Mouse (Mus musculus) hindbrain, embryonic 14.5 days (tissue): Measurements from ENCODE around the gene Gclm. TPM values are rescaled to one million over a fixed set of nuclear protein-coding genes. Genes with fewer than 3 reads are reported as not detected.

Source experiments
- ATAC-seq: fragments of 200-750 bp; cut with Nextera tagmentation; 2 replicates; pipeline ENCODE4 v1.8.0; 2017; ENCODE audit warnings: moderate number of reproducible peaks, mild to moderate bottlenecking, moderate TSS enrichment, moderate library complexity; ENCODE audit not compliant: low FRiP score
- DNase-seq: peaks from one replicate; pipeline ENCODE4 v3.0.0-alpha.2; 2015; ENCODE audit warnings: low spot score
- H3K27ac ChIP-seq: fragments of 300-500 bp; sonication (generic); 2 replicates; pipeline ENCODE4 v1.5.1; 2014; ENCODE audit warnings: mild to moderate bottlenecking, moderate library complexity
- H3K27me3 ChIP-seq: fragments of 300-500 bp; sonication (generic); 2 replicates; pipeline ENCODE4 v1.6.1; 2014; ENCODE audit warnings: mild to moderate bottlenecking, low read length, mixed read lengths; ENCODE audit not compliant: control insufficient read depth, insufficient read depth
- H3K36me3 ChIP-seq: fragments of 300-500 bp; sonication (generic); replicated peaks from 2 replicates; pipeline ENCODE4 v1.6.1; 2014; ENCODE audit not compliant: control insufficient read depth, insufficient read depth
- H3K4me1 ChIP-seq: fragments of 300-500 bp; sonication (generic); replicated peaks from 2 replicates; pipeline ENCODE4 v1.6.1; 2014; ENCODE audit warnings: antibody characterized with exemption, low read length, mixed read lengths; ENCODE audit not compliant: control insufficient read depth, insufficient read depth
- H3K4me2 ChIP-seq: fragments of 300-500 bp; sonication (generic); replicated peaks from 2 replicates; pipeline ENCODE4 v1.6.1; 2014; ENCODE audit warnings: mild to moderate bottlenecking, moderate library complexity
- H3K4me3 ChIP-seq: fragments of 300-500 bp; sonication (generic); replicated peaks from 2 replicates; pipeline ENCODE4 v1.5.1; 2014; ENCODE audit warnings: mild to moderate bottlenecking, low read length
- H3K9ac ChIP-seq: fragments of 300-500 bp; sonication (generic); 2 replicates; pipeline ENCODE4 v1.6.1; 2014
- H3K9me3 ChIP-seq: fragments of 300-500 bp; sonication (generic); 2 replicates; pipeline ENCODE4 v1.6.1; 2016; ENCODE audit warnings: low read length; ENCODE audit not compliant: control insufficient read depth
- WGBS: fragments of 180-500 bp; shearing (Covaris S2); extraction: QIAGEN DNeasy Blood & Tissue Kit; methylation state at CpG from one replicate; pipeline ENCODE4 v1.1.7; 2014; 5-methylcytosine and 5-hydroxymethylcytosine counted together
- polyA plus RNA-seq: library from polyadenylated mRNA; unstranded; fragments of >200 nt; fragmentation: Nextera tagmentation; extraction: Ambion mirVana; gene quantifications from 2 replicates; pipeline ENCODE4 v1.2.1, GENCODE M21; 2014

The Gclm gene
- 56.6 and 61.4 TPM in 2 replicates for polyA plus RNA-seq

- WGBS = under 1% methylated on average over 87 of the region's 90 CpGs
- Histone ChIP-seq H3K4me2 (peak within 1 kb of the TSS; percentile 68), H3K9ac (peak within 1 kb of the TSS; percentile 90), H3K36me3 (no peaks in the 10 kb centered on the region), H3K4me3 (peak within 1 kb of the TSS; percentile 98), H3K4me1 (peaks cover 16% of the 10 kb centered on the region), H3K9me3 (no peaks in the 10 kb centered on the region), H3K27ac (peak within 1 kb of the TSS; percentile 95), H3K27me3 (no peaks in the 10 kb centered on the region)
- DNase-seq (peak; percentile 96), ATAC-seq (peak; percentile 99)
These were observed at the start of gene Gclm for GRCm38 (mm10) chr3:122245215-122245877. TSS of gene Gclm (plus strand) at chr3:122245557.

GRCm38 (mm10) chr3:122196621-122197298 lies 48.6 kb upstream of the Gclm start:
- DNase-seq (no peak), ATAC-seq (no peak)
- 66% methylated on average over 4 of the region's 4 CpGs for WGBS

GRCm38 (mm10) chr3:122198532-122198931 lies 46.8 kb upstream of the Gclm start:
- DNase-seq (no peak), ATAC-seq (no peak)
- H3K4me2 ChIP-seq = no peak overlapping the region
- WGBS = 89% methylated on average over 2 of the region's 2 CpGs
- no peak overlapping the region for H3K4me3 ChIP-seq
- H3K4me1 ChIP-seq = no peaks in the 10 kb centered on the region
- H3K36me3 ChIP-seq = no peaks in the 10 kb centered on the region
- no peaks in the 10 kb centered on the region for H3K27me3 ChIP-seq
- H3K27ac ChIP-seq = no peak overlapping the region
- no peak overlapping the region for H3K9ac ChIP-seq
- H3K9me3 ChIP-seq = no peaks in the 10 kb centered on the region

More at GRCm38 (mm10) chr3:122196621-122197298, 48.6 kb upstream of the Gclm start:
- H3K27ac ChIP-seq = no peak overlapping the region
- H3K9me3 ChIP-seq = no peaks in the 10 kb centered on the region
- H3K4me1 ChIP-seq = no peaks in the 10 kb centered on the region
- no peak overlapping the region for H3K4me3 ChIP-seq
- no peak overlapping the region for H3K9ac ChIP-seq
- no peak overlapping the region for H3K4me2 ChIP-seq
- no peaks in the 10 kb centered on the region for H3K27me3 ChIP-seq
- no peaks in the 10 kb centered on the region for H3K36me3 ChIP-seq

- Histone ChIP-seq H3K27ac (no peak overlapping the region), H3K4me1 (no peaks in the 10 kb centered on the region), H3K27me3 (no peaks in the 10 kb centered on the region), H3K9ac (no peak overlapping the region), H3K4me3 (no peak overlapping the region), H3K9me3 (no peaks in the 10 kb centered on the region), H3K36me3 (no peaks in the 10 kb centered on the region), H3K4me2 (no peak overlapping the region)
- 68% methylated on average over 8 of the region's 8 CpGs for WGBS
- ATAC-seq (no peak), DNase-seq (peak; percentile 53)
These were observed 46.4 kb upstream of the Gclm start for GRCm38 (mm10) chr3:122198966-122199381.

GRCm38 (mm10) chr3:122199600-122199999 lies 45.8 kb upstream of the Gclm start:
- H3K27me3 ChIP-seq = no peaks in the 10 kb centered on the region
- no peak overlapping the region for H3K4me2 ChIP-seq
- DNase-seq (no peak), ATAC-seq (no peak)
- no peaks in the 10 kb centered on the region for H3K9me3 ChIP-seq
- no peak overlapping the region for H3K4me3 ChIP-seq
- H3K36me3 ChIP-seq = no peaks in the 10 kb centered on the region
- no peaks in the 10 kb centered on the region for H3K4me1 ChIP-seq
- H3K9ac ChIP-seq = no peak overlapping the region
- no peak overlapping the region for H3K27ac ChIP-seq
- WGBS = 75% methylated on average over 4 of the region's 4 CpGs

- no peaks in the 10 kb centered on the region for H3K9me3 ChIP-seq
- H3K4me1 ChIP-seq = no peaks in the 10 kb centered on the region
- DNase-seq = no peak
- no peaks in the 10 kb centered on the region for H3K27me3 ChIP-seq
- no peak overlapping the region for H3K27ac ChIP-seq
- H3K36me3 ChIP-seq = no peaks in the 10 kb centered on the region
- WGBS = 85% methylated on average over 5 of the region's 5 CpGs
- no peak for ATAC-seq
- no peak overlapping the region for H3K4me3 ChIP-seq
- no peak overlapping the region for H3K4me2 ChIP-seq
- H3K9ac ChIP-seq = no peak overlapping the region
These were observed 45.3 kb upstream of the Gclm start for GRCm38 (mm10) chr3:122200017-122200416.

- no peak overlapping the region for H3K9ac ChIP-seq
- H3K4me3 ChIP-seq = no peak overlapping the region
- no peak for ATAC-seq
- H3K4me2 ChIP-seq = no peak overlapping the region
- no peak overlapping the region for H3K27ac ChIP-seq
- WGBS = 63% methylated on average over 5 of the region's 5 CpGs
- H3K9me3 ChIP-seq = no peaks in the 10 kb centered on the region
- H3K4me1 ChIP-seq = no peaks in the 10 kb centered on the region
- DNase-seq = no peak
- no peaks in the 10 kb centered on the region for H3K27me3 ChIP-seq
- H3K36me3 ChIP-seq = no peaks in the 10 kb centered on the region
These were observed 44.9 kb upstream of the Gclm start for GRCm38 (mm10) chr3:122200447-122200846.

GRCm38 (mm10) chr3:122202307-122202732 lies 43.0 kb upstream of the Gclm start:
- H3K27me3 ChIP-seq = no peaks in the 10 kb centered on the region
- 27% methylated on average over 5 of the region's 5 CpGs for WGBS
- no peak for DNase-seq
- ATAC-seq = no peak
- H3K4me3 ChIP-seq = no peak overlapping the region
- no peak overlapping the region for H3K4me2 ChIP-seq
- no peaks in the 10 kb centered on the region for H3K9me3 ChIP-seq
- no peaks in the 10 kb centered on the region for H3K36me3 ChIP-seq
- no peak overlapping the region for H3K27ac ChIP-seq
- no peak overlapping the region for H3K9ac ChIP-seq
- no peaks in the 10 kb centered on the region for H3K4me1 ChIP-seq

GRCm38 (mm10) chr3:122203675-122204329 lies 41.6 kb upstream of the Gclm start:
- 83% methylated on average over 9 of the region's 9 CpGs for WGBS

More at GRCm38 (mm10) chr3:122203675-122204329, 41.6 kb upstream of the Gclm start:
- Histone ChIP-seq H3K27ac (no peak overlapping the region), H3K9me3 (no peaks in the 10 kb centered on the region), H3K4me2 (no peak overlapping the region), H3K4me3 (no peak overlapping the region), H3K4me1 (no peaks in the 10 kb centered on the region), H3K9ac (no peak overlapping the region), H3K36me3 (no peaks in the 10 kb centered on the region), H3K27me3 (no peaks in the 10 kb centered on the region)
- ATAC-seq (no peak), DNase-seq (no peak)
